Mouse (Mus musculus): ENCODE measurements around the gene Aplf. TPM values are rescaled to one million over a fixed set of nuclear protein-coding genes. Genes with fewer than 3 reads are reported as not detected.

Gene Aplf
- total RNA-seq, 2 experiments from 2014 or later, result 28.9 to 43.6 TPM

Other genes with a start within 250 kb of the Aplf start
- gene Bmp10, start 243.2 kb downstream of the Aplf start, total RNA-seq (2015; ENCODE audit: low replicate concordance), result not detected in 2 replicates
- not detected in 2 replicates for gene Bmp10, start 243.2 kb downstream of the Aplf start, total RNA-seq (2017; ENCODE audit: low replicate concordance)
- 3.2 and 7.1 TPM in 2 replicates for gene Arhgap25, start 138.9 kb downstream of the Aplf start, total RNA-seq (2015; ENCODE audit: low replicate concordance)
- gene Arhgap25, start 138.9 kb downstream of the Aplf start, total RNA-seq (2017; ENCODE audit: low replicate concordance), result 8.6 and 11.2 TPM in 2 replicates
- gene Prokr1, start 81.5 kb downstream of the Aplf start, total RNA-seq (2015; ENCODE audit: low replicate concordance), result 6.5 and 8.4 TPM in 2 replicates
- gene Prokr1, start 81.5 kb downstream of the Aplf start, total RNA-seq (2017; ENCODE audit: low replicate concordance), result 5.4 and 6.2 TPM in 2 replicates
- gene Efcc1, start 58.7 kb upstream of the Aplf start, total RNA-seq (2015; ENCODE audit: low replicate concordance), result not detected in 2 replicates
- 0.08 TPM in 1 of 2 replicates, not detected in the other for gene Efcc1, start 58.7 kb upstream of the Aplf start, total RNA-seq (2017; ENCODE audit: low replicate concordance)
- 32.4 and 58.3 TPM in 2 replicates for gene Gp9, start 105.9 kb upstream of the Aplf start, total RNA-seq (2015; ENCODE audit: low replicate concordance)
- gene Gp9, start 105.9 kb upstream of the Aplf start, total RNA-seq (2017; ENCODE audit: low replicate concordance), result 11.4 and 18.4 TPM in 2 replicates
- 172 and 177 TPM in 2 replicates for gene Rab43, start 140.0 kb upstream of the Aplf start, total RNA-seq (2015; ENCODE audit: low replicate concordance)
- gene Rab43, start 140.0 kb upstream of the Aplf start, total RNA-seq (2017; ENCODE audit: low replicate concordance), result 129 and 134 TPM in 2 replicates
- gene Gm45140, start 163.6 kb upstream of the Aplf start, total RNA-seq (2015; ENCODE audit: low replicate concordance), result 1.8 and 4.2 TPM in 2 replicates
- 19.1 and 24.3 TPM in 2 replicates for gene Gm45140, start 163.6 kb upstream of the Aplf start, total RNA-seq (2017; ENCODE audit: low replicate concordance)
- gene Isy1, start 166.6 kb upstream of the Aplf start, total RNA-seq (2015; ENCODE audit: low replicate concordance), result 11.5 and 20.1 TPM in 2 replicates
- 51.5 and 62.1 TPM in 2 replicates for gene Isy1, start 166.6 kb upstream of the Aplf start, total RNA-seq (2017; ENCODE audit: low replicate concordance)
- gene Cnbp, start 178.9 kb upstream of the Aplf start, total RNA-seq (2015; ENCODE audit: low replicate concordance), result 296 and 321 TPM in 2 replicates
- gene Cnbp, start 178.9 kb upstream of the Aplf start, total RNA-seq (2017; ENCODE audit: low replicate concordance), result 347 and 417 TPM in 2 replicates
- 32.8 and 34.4 TPM in 2 replicates for gene Copg1, start 215.6 kb upstream of the Aplf start, total RNA-seq (2015; ENCODE audit: low replicate concordance)
- gene Copg1, start 215.6 kb upstream of the Aplf start, total RNA-seq (2017; ENCODE audit: low replicate concordance), result 35.5 and 44.9 TPM in 2 replicates
- gene Hmces, start 241.7 kb upstream of the Aplf start, total RNA-seq (2015; ENCODE audit: low replicate concordance), result 13.0 and 21.4 TPM in 2 replicates
- 8.8 and 30.4 TPM in 2 replicates for gene Hmces, start 241.7 kb upstream of the Aplf start, total RNA-seq (2017; ENCODE audit: low replicate concordance)

Data from erythroid progenitor cell, adult 5-6 weeks (primary cell).